Mouse (Mus musculus) liver, postnatal 0 days (tissue): ENCODE data around the gene Chchd10. TPM values are rescaled to one million over a fixed set of nuclear protein-coding genes. Genes with fewer than 3 reads are reported as not detected.

ENCODE experiments used
- ATAC-seq: fragments of 200-750 bp; cut with Nextera tagmentation; 2 replicates; pipeline ENCODE4 v1.8.0; 2017; ENCODE audit warnings: mild to moderate bottlenecking, moderate library complexity
- DNase-seq: peaks from one replicate; pipeline ENCODE4 v3.0.0-alpha.2; 2016
- H3K27ac ChIP-seq: fragments of 300-500 bp; sonication (generic); 2 replicates; pipeline ENCODE4 v1.5.1; 2014; ENCODE audit warnings: antibody characterized with exemption, moderate library complexity, mild to moderate bottlenecking, low read depth
- H3K27me3 ChIP-seq: fragments of 300-500 bp; sonication (generic); 2 replicates; pipeline ENCODE4 v1.6.1; 2014; ENCODE audit warnings: low read length, control low read depth, mixed read lengths; ENCODE audit not compliant: insufficient read depth
- H3K36me3 ChIP-seq: fragments of 300-500 bp; sonication (generic); replicated peaks from 2 replicates; pipeline ENCODE4 v1.6.1; 2014; ENCODE audit warnings: mild to moderate bottlenecking, control low read depth, low read length, moderate library complexity, mixed read lengths; ENCODE audit not compliant: insufficient read depth
- H3K4me1 ChIP-seq: fragments of 300-500 bp; sonication (generic); 2 replicates; pipeline ENCODE4 v1.6.1; 2014; ENCODE audit warnings: antibody characterized with exemption, mild to moderate bottlenecking, control low read depth; ENCODE audit not compliant: insufficient read depth
- H3K4me2 ChIP-seq: fragments of 300-500 bp; sonication (generic); 2 replicates; pipeline ENCODE4 v1.6.1; 2014; ENCODE audit warnings: low read depth, mild to moderate bottlenecking, low read length, moderate library complexity, mixed read lengths
- H3K4me3 ChIP-seq: fragments of 300-500 bp; sonication (generic); 2 replicates; pipeline ENCODE4 v1.5.1; 2014; ENCODE audit warnings: low read depth, low read length
- H3K9ac ChIP-seq: fragments of 300-500 bp; sonication (generic); replicated peaks from 2 replicates; pipeline ENCODE4 v1.6.1; 2014; ENCODE audit warnings: mild to moderate bottlenecking, moderate library complexity
- H3K9me3 ChIP-seq: fragments of 300-500 bp; sonication (generic); 2 replicates; pipeline ENCODE4 v1.6.1; 2016; ENCODE audit warnings: mild to moderate bottlenecking, control low read depth, low read length, mixed read lengths
- CTCF ChIP-seq: sonication (generic); IDR thresholded peaks from 2 replicates; pipeline ENCODE4 v1.5.1; 2016; ENCODE audit warnings: antibody characterized with exemption, low read depth
- EP300 ChIP-seq: IDR thresholded peaks from 2 replicates; pipeline ENCODE4 v1.6.1; 2016; ENCODE audit warnings: antibody characterized with exemption, low read depth, mild to moderate bottlenecking
- WGBS: fragments of 180-500 bp; shearing (Covaris S2); extraction: QIAGEN DNeasy Blood & Tissue Kit; methylation state at CpG from one replicate; pipeline ENCODE4 v1.1.7; 2014; ENCODE audit not compliant: insufficient replicate concordance; 5-methylcytosine and 5-hydroxymethylcytosine counted together
- polyA plus RNA-seq: library from polyadenylated mRNA; unstranded; fragments of >200 nt; fragmentation: Nextera tagmentation; extraction: Ambion mirVana; gene quantifications from 2 replicates; pipeline ENCODE4 v1.2.1, GENCODE M21; 2015

Gene Chchd10
- polyA plus RNA-seq, 1 experiment from 2014 or later, result 1,168 TPM

DNA sequence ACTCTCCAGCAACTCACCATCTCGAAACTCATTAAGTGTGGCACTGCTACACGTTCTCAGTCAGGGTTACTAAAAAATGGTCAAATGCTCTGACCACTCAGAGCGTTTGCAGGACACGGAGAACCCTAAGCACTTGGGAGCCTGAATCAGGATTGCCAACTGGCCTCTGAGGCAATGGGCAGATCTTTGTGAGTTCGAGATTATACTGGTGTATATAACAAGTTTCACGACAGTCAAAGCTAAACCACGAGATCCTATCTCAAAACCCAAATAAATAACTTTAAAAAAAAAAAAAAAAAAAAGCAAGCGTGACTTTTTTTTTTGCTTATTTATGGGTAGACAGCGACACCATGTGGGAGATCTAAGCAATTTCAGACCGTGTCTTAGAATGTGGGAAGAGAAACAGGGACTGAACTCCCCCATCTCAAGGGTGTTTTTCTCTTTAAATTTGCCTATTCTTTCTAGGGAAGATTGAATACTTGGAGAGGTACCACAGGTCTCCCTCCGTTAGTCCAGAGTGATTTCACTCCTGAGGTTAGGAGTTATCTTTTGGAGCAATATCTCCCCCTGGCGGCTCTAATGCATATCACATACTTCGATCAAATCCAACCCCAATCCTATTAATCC is 18.6 kb downstream of the Chchd10 start:
- no peak overlapping the region for H3K27ac ChIP-seq
- H3K4me2 ChIP-seq, result peak overlapping the region; percentile 70
- no peaks in the 10 kb centered on the region for H3K36me3 ChIP-seq
- no peaks in the 10 kb centered on the region; the same call in 1 of the 2 replicates for H3K4me1 ChIP-seq
- peak overlapping the region; percentile 42 for H3K4me3 ChIP-seq
- 4% methylated on average over 13 of the region's 13 CpGs for WGBS
- no peaks in the 10 kb centered on the region for H3K9me3 ChIP-seq
- H3K27me3 ChIP-seq, result peaks cover 9% of the 10 kb centered on the region; the same call in 1 of the 2 replicates
- TF ChIP-seq CTCF (peak; percentile 78), EP300 (no peak)
- DNase-seq (peak; percentile 68), ATAC-seq (0 out of 2 replicates have a peak, but pooled peaks have one; percentile 7)
- peak overlapping the region; percentile 35 for H3K9ac ChIP-seq

- ATAC-seq (no peak), DNase-seq (no peak)
- Histone ChIP-seq H3K9me3 (no peaks in the 10 kb centered on the region), H3K27ac (no peak within 1 kb of the TSS), H3K4me3 (0 out of 2 replicates have a peak within 1 kb of the TSS, but pooled peaks have one; percentile 24), H3K4me1 (no peaks in the 10 kb centered on the region; the same call in 1 of the 2 replicates), H3K27me3 (peaks cover 9% of the 10 kb centered on the region; the same call in 1 of the 2 replicates), H3K9ac (no peak within 1 kb of the TSS), H3K36me3 (no peaks in the 10 kb centered on the region), H3K4me2 (peak within 1 kb of the TSS; percentile 62)
- TF ChIP-seq CTCF (no peak), EP300 (no peak)
- 26% methylated on average over 20 of the region's 20 CpGs for WGBS
Observed at GRCm38 (mm10) chr10:75954381-75954811, 21.5 kb downstream of the Chchd10 start, which contains the start of gene Gm5134. TSS of gene Gm5134 (plus strand) at chr10:75954514.

DNA sequence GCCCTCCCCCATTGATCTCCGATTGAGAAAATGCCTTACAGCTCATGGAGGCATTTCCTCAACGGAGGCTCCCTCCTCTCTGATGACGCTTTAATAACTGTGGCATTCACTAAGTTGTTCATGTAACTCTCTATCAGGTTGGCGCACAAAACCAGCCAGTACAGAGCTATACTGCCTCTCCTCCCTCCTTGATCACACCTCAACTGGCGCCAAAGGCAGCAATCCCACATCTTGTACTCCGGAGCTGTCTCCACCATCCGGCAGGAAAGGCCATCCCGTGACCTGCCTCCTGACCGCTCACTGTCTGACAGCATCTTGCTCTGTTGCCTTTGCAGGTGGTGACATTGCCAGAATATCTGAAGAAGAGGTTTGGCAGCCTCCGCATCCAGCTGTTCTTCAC is 40.9 kb downstream of the Chchd10 start:
- Histone ChIP-seq H3K9me3 (peaks cover 2% of the 10 kb centered on the region; the same call in 1 of the 2 replicates), H3K36me3 (no peaks in the 10 kb centered on the region), H3K27me3 (no peaks in the 10 kb centered on the region), H3K4me2 (no peak overlapping the region), H3K4me3 (no peak overlapping the region), H3K27ac (no peak overlapping the region), H3K9ac (no peak overlapping the region), H3K4me1 (no peaks in the 10 kb centered on the region)
- WGBS, result 92% methylated on average over 10 of the region's 10 CpGs
- ATAC-seq, result no peak
- TF ChIP-seq EP300 (no peak), CTCF (no peak)
- DNase-seq, result no peak

- TF ChIP-seq CTCF (peak; percentile 79), EP300 (no peak)
- no peak overlapping the region for H3K4me3 ChIP-seq
- H3K27ac ChIP-seq, result no peak overlapping the region
- no peaks in the 10 kb centered on the region for H3K27me3 ChIP-seq
- H3K9me3 ChIP-seq, result peaks cover 2% of the 10 kb centered on the region; the same call in 1 of the 2 replicates
- H3K4me2 ChIP-seq, result no peak overlapping the region
- WGBS, result 66% methylated on average over 5 of the region's 5 CpGs
- ATAC-seq, result no peak
- H3K36me3 ChIP-seq, result no peaks in the 10 kb centered on the region
- no peak for DNase-seq
- no peaks in the 10 kb centered on the region for H3K4me1 ChIP-seq
- no peak overlapping the region for H3K9ac ChIP-seq
Observed at GRCm38 (mm10) chr10:75975216-75975615, 42.3 kb downstream of the Chchd10 start.

- DNase-seq (no peak), ATAC-seq (no peak)
- Histone ChIP-seq H3K4me1 (no peaks in the 10 kb centered on the region), H3K4me3 (no peak overlapping the region), H3K36me3 (no peaks in the 10 kb centered on the region), H3K9ac (no peak overlapping the region), H3K4me2 (no peak overlapping the region), H3K27me3 (no peaks in the 10 kb centered on the region), H3K9me3 (no peaks in the 10 kb centered on the region), H3K27ac (no peak overlapping the region)
- 25% methylated on average over 10 of the region's 10 CpGs for WGBS
- TF ChIP-seq EP300 (no peak), CTCF (no peak)
Observed at GRCm38 (mm10) chr10:75978119-75978834, 45.3 kb downstream of the Chchd10 start.

GRCm38 (mm10) chr10:75978835-75979157 is 45.9 kb downstream of the Chchd10 start:
- no peak overlapping the region for H3K9ac ChIP-seq
- H3K36me3 ChIP-seq, result no peaks in the 10 kb centered on the region
- no peak for ATAC-seq
- no peak overlapping the region for H3K4me3 ChIP-seq
- no peak for DNase-seq
- WGBS, result 70% methylated on average over 5 of the region's 5 CpGs
- H3K27me3 ChIP-seq, result no peaks in the 10 kb centered on the region
- no peak overlapping the region for H3K4me2 ChIP-seq
- no peak for TF ChIP-seq EP300
- no peak for TF ChIP-seq CTCF
- H3K4me1 ChIP-seq, result no peaks in the 10 kb centered on the region
- H3K27ac ChIP-seq, result no peak overlapping the region
- no peaks in the 10 kb centered on the region for H3K9me3 ChIP-seq
